Mouse (Mus musculus): ENCODE data around the gene Plpp4. TPM values are rescaled to one million over a fixed set of nuclear protein-coding genes. Genes with fewer than 3 reads are reported as not detected.

Plpp4 gene
- polyA plus RNA-seq, 1 experiment from 2014 or later = not detected

- 51% methylated on average over 7 of the region's 7 CpGs for WGBS (ENCODE audit: insufficient replicate concordance)
- DNase-seq (no peak), ATAC-seq (no peak)
- TF ChIP-seq CTCF (IDR thresholded peaks at IDR 0.05; ENCODE audit: low read depth) (no peak), EP300 (IDR thresholded peaks at IDR 0.05; ENCODE audit: low read depth) (no peak)
- Histone ChIP-seq H3K9me3 (ENCODE audit: low read length) (no peaks in the 10 kb centered on the region), H3K4me3 (ENCODE audit: low read depth, low read length) (no peak overlapping the region), H3K4me1 (ENCODE audit: insufficient read depth) (no peaks in the 10 kb centered on the region), H3K4me2 (ENCODE audit: low read depth, low read length) (no peak overlapping the region), H3K9ac (replicated peaks) (no peak overlapping the region), H3K27me3 (ENCODE audit: insufficient read depth, low read length) (peaks cover 31% of the 10 kb centered on the region), H3K36me3 (replicated peaks; ENCODE audit: insufficient read depth, low read length) (no peaks in the 10 kb centered on the region), H3K27ac (ENCODE audit: low read depth) (no peak overlapping the region)
Observed at GRCm38 (mm10) chr7:129258331-129258730, 1.5 kb downstream of the Plpp4 start.

- no peak overlapping the region for H3K27ac ChIP-seq (ENCODE audit: low read depth)
- peaks cover 31% of the 10 kb centered on the region for H3K27me3 ChIP-seq (ENCODE audit: insufficient read depth, low read length)
- H3K4me2 ChIP-seq (ENCODE audit: low read depth, low read length) = no peak overlapping the region
- no peak overlapping the region for H3K4me3 ChIP-seq (ENCODE audit: low read depth, low read length)
- ATAC-seq (no peak), DNase-seq (no peak)
- no peak for TF ChIP-seq EP300 (IDR thresholded peaks at IDR 0.05; ENCODE audit: low read depth)
- no peak for TF ChIP-seq CTCF (IDR thresholded peaks at IDR 0.05; ENCODE audit: low read depth)
- H3K36me3 ChIP-seq (replicated peaks; ENCODE audit: insufficient read depth, low read length) = no peaks in the 10 kb centered on the region
- no peaks in the 10 kb centered on the region for H3K9me3 ChIP-seq (ENCODE audit: low read length)
- no peaks in the 10 kb centered on the region for H3K4me1 ChIP-seq (ENCODE audit: insufficient read depth)
- 64% methylated on average over 6 of the region's 6 CpGs for WGBS (ENCODE audit: insufficient replicate concordance)
- no peak overlapping the region for H3K9ac ChIP-seq (replicated peaks)
Observed at GRCm38 (mm10) chr7:129259195-129259594, 2.4 kb downstream of the Plpp4 start.

GRCm38 (mm10) chr7:129273867-129274266 is 17.0 kb downstream of the Plpp4 start:
- Histone ChIP-seq H3K27me3 (ENCODE audit: insufficient read depth, low read length) (no peaks in the 10 kb centered on the region), H3K27ac (ENCODE audit: low read depth) (no peak overlapping the region), H3K9ac (replicated peaks) (no peak overlapping the region), H3K9me3 (ENCODE audit: low read length) (no peaks in the 10 kb centered on the region), H3K4me3 (ENCODE audit: low read depth, low read length) (no peak overlapping the region), H3K4me2 (ENCODE audit: low read depth, low read length) (no peak overlapping the region), H3K36me3 (replicated peaks; ENCODE audit: insufficient read depth, low read length) (no peaks in the 10 kb centered on the region), H3K4me1 (ENCODE audit: insufficient read depth) (no peaks in the 10 kb centered on the region)
- no peak for DNase-seq
- TF ChIP-seq EP300 (IDR thresholded peaks at IDR 0.05; ENCODE audit: low read depth) (no peak), CTCF (IDR thresholded peaks at IDR 0.05; ENCODE audit: low read depth) (no peak)
- WGBS (ENCODE audit: insufficient replicate concordance) = 78% methylated on average over 4 of the region's 4 CpGs
- no peak for ATAC-seq

- no peak overlapping the region for H3K4me2 ChIP-seq (ENCODE audit: low read depth, low read length)
- ATAC-seq = no peak
- H3K27me3 ChIP-seq (ENCODE audit: insufficient read depth, low read length) = no peaks in the 10 kb centered on the region
- TF ChIP-seq CTCF (IDR thresholded peaks at IDR 0.05; ENCODE audit: low read depth) (no peak), EP300 (IDR thresholded peaks at IDR 0.05; ENCODE audit: low read depth) (no peak)
- no peaks in the 10 kb centered on the region for H3K36me3 ChIP-seq (replicated peaks; ENCODE audit: insufficient read depth, low read length)
- no peak for DNase-seq
- H3K9me3 ChIP-seq (ENCODE audit: low read length) = no peaks in the 10 kb centered on the region
- WGBS (ENCODE audit: insufficient replicate concordance) = 74% methylated on average over 5 of the region's 5 CpGs
- H3K27ac ChIP-seq (ENCODE audit: low read depth) = no peak overlapping the region
- no peaks in the 10 kb centered on the region for H3K4me1 ChIP-seq (ENCODE audit: insufficient read depth)
- no peak overlapping the region for H3K4me3 ChIP-seq (ENCODE audit: low read depth, low read length)
- H3K9ac ChIP-seq (replicated peaks) = no peak overlapping the region
Observed at GRCm38 (mm10) chr7:129274726-129275125, 17.9 kb downstream of the Plpp4 start.

GRCm38 (mm10) chr7:129277751-129278150 is 20.9 kb downstream of the Plpp4 start:
- TF ChIP-seq EP300 (IDR thresholded peaks at IDR 0.05; ENCODE audit: low read depth) (no peak), CTCF (IDR thresholded peaks at IDR 0.05; ENCODE audit: low read depth) (no peak)
- ATAC-seq (no peak), DNase-seq (no peak)
- H3K9ac ChIP-seq (replicated peaks) = no peak overlapping the region
- no peaks in the 10 kb centered on the region for H3K9me3 ChIP-seq (ENCODE audit: low read length)
- H3K36me3 ChIP-seq (replicated peaks; ENCODE audit: insufficient read depth, low read length) = no peaks in the 10 kb centered on the region
- no peak overlapping the region for H3K4me2 ChIP-seq (ENCODE audit: low read depth, low read length)
- no peaks in the 10 kb centered on the region for H3K27me3 ChIP-seq (ENCODE audit: insufficient read depth, low read length)
- H3K4me3 ChIP-seq (ENCODE audit: low read depth, low read length) = no peak overlapping the region
- WGBS (ENCODE audit: insufficient replicate concordance) = 71% methylated on average over 5 of the region's 5 CpGs
- H3K27ac ChIP-seq (ENCODE audit: low read depth) = no peak overlapping the region
- H3K4me1 ChIP-seq (ENCODE audit: insufficient read depth) = no peaks in the 10 kb centered on the region

- H3K9me3 ChIP-seq (ENCODE audit: low read length) = no peaks in the 10 kb centered on the region
- no peak overlapping the region for H3K4me3 ChIP-seq (ENCODE audit: low read depth, low read length)
- H3K36me3 ChIP-seq (replicated peaks; ENCODE audit: insufficient read depth, low read length) = no peaks in the 10 kb centered on the region
- 77% methylated on average over 4 of the region's 4 CpGs for WGBS (ENCODE audit: insufficient replicate concordance)
- no peaks in the 10 kb centered on the region for H3K27me3 ChIP-seq (ENCODE audit: insufficient read depth, low read length)
- no peaks in the 10 kb centered on the region for H3K4me1 ChIP-seq (ENCODE audit: insufficient read depth)
- no peak overlapping the region for H3K27ac ChIP-seq (ENCODE audit: low read depth)
- no peak for ATAC-seq
- TF ChIP-seq CTCF (IDR thresholded peaks at IDR 0.05; ENCODE audit: low read depth) (no peak), EP300 (IDR thresholded peaks at IDR 0.05; ENCODE audit: low read depth) (no peak)
- no peak for DNase-seq
- H3K9ac ChIP-seq (replicated peaks) = no peak overlapping the region
- no peak overlapping the region for H3K4me2 ChIP-seq (ENCODE audit: low read depth, low read length)
Observed at GRCm38 (mm10) chr7:129278801-129279200, 22.0 kb downstream of the Plpp4 start.

GRCm38 (mm10) chr7:129279261-129279660 is 22.4 kb downstream of the Plpp4 start:
- Histone ChIP-seq H3K9me3 (ENCODE audit: low read length) (no peaks in the 10 kb centered on the region), H3K4me1 (ENCODE audit: insufficient read depth) (no peaks in the 10 kb centered on the region), H3K9ac (replicated peaks) (no peak overlapping the region), H3K4me2 (ENCODE audit: low read depth, low read length) (no peak overlapping the region), H3K27me3 (ENCODE audit: insufficient read depth, low read length) (no peaks in the 10 kb centered on the region), H3K4me3 (ENCODE audit: low read depth, low read length) (no peak overlapping the region), H3K36me3 (replicated peaks; ENCODE audit: insufficient read depth, low read length) (no peaks in the 10 kb centered on the region), H3K27ac (ENCODE audit: low read depth) (no peak overlapping the region)
- 66% methylated on average over 4 of the region's 4 CpGs for WGBS (ENCODE audit: insufficient replicate concordance)
- TF ChIP-seq CTCF (IDR thresholded peaks at IDR 0.05; ENCODE audit: low read depth) (no peak), EP300 (IDR thresholded peaks at IDR 0.05; ENCODE audit: low read depth) (no peak)
- ATAC-seq (no peak), DNase-seq (no peak)
